Mouse (Mus musculus) hindlimb bud, embryonic 11.5 days (tissue): ENCODE data around the gene Ypel1.
A peak's percentile ranks its signal among the peaks of the same experiment; 100 is the strongest.

Experiments
- DNase-seq: peaks from one replicate; pipeline ENCODE4 v3.0.0-alpha.2; 2012; ENCODE audit warnings: low read depth, low spot score; ENCODE audit errors: extremely low spot score

Gene Ypel1

GRCm38 (mm10) chr16:17069511-17070443, at the start of gene Ypel1:
Gene Ypel1, plus strand, starts transcription at chr16:17069696.
- DNase-seq, result peak; percentile 50

GRCm38 (mm10) chr16:17024469-17025148, 44.9 kb upstream of the Ypel1 start:
- no peak for DNase-seq

GRCm38 (mm10) chr16:17029971-17030695, 39.4 kb upstream of the Ypel1 start:
- no peak for DNase-seq

- no peak for DNase-seq
These were observed 35.7 kb upstream of the Ypel1 start for GRCm38 (mm10) chr16:17033754-17034153.

- no peak for DNase-seq
These were observed 28.8 kb upstream of the Ypel1 start for GRCm38 (mm10) chr16:17040716-17041115.

GRCm38 (mm10) chr16:17041417-17041816, 28.1 kb upstream of the Ypel1 start:
- no peak for DNase-seq

GRCm38 (mm10) chr16:17044320-17044719, 25.2 kb upstream of the Ypel1 start:
- no peak for DNase-seq

- DNase-seq, result no peak
These were observed 24.2 kb upstream of the Ypel1 start for GRCm38 (mm10) chr16:17045287-17045686.

GRCm38 (mm10) chr16:17049886-17050285, 19.6 kb upstream of the Ypel1 start:
- no peak for DNase-seq

- no peak for DNase-seq
These were observed 17.4 kb upstream of the Ypel1 start for GRCm38 (mm10) chr16:17052087-17052486.

- no peak for DNase-seq
These were observed 15.6 kb upstream of the Ypel1 start for GRCm38 (mm10) chr16:17053903-17054302.

- DNase-seq, result no peak
These were observed 13.9 kb upstream of the Ypel1 start for GRCm38 (mm10) chr16:17055584-17055983.

GRCm38 (mm10) chr16:17062338-17062737, 7.2 kb upstream of the Ypel1 start:
- no peak for DNase-seq

GRCm38 (mm10) chr16:17067552-17067951, 1.9 kb upstream of the Ypel1 start:
- no peak for DNase-seq

- peak; percentile 6 for DNase-seq
These were observed 1.2 kb downstream of the Ypel1 start for GRCm38 (mm10) chr16:17070716-17071115.

GRCm38 (mm10) chr16:17073000-17073399, 3.5 kb downstream of the Ypel1 start:
- DNase-seq, result no peak

- DNase-seq, result no peak
These were observed 6.8 kb downstream of the Ypel1 start for GRCm38 (mm10) chr16:17076301-17076700.

- no peak for DNase-seq
These were observed 7.4 kb downstream of the Ypel1 start for GRCm38 (mm10) chr16:17076869-17077268.

- DNase-seq, result no peak
These were observed 8.6 kb downstream of the Ypel1 start for GRCm38 (mm10) chr16:17078101-17078500.

- no peak for DNase-seq
These were observed 12.8 kb downstream of the Ypel1 start for GRCm38 (mm10) chr16:17082121-17082792.

GRCm38 (mm10) chr16:17085636-17086035, 16.1 kb downstream of the Ypel1 start:
- no peak for DNase-seq
